Mouse (Mus musculus) limb, embryonic 13.5 days (tissue): Measurements from ENCODE around the gene Pnp. TPM values are rescaled to one million over a fixed set of nuclear protein-coding genes. Genes with fewer than 3 reads are reported as not detected.
"Not testable (repeated sequence)": the region's sequence is repeated elsewhere in the genome, so short reads cannot be mapped to it uniquely, and the experiment has no call there.

ENCODE experiments used
- ATAC-seq: fragments of 200-750 bp; cut with Nextera tagmentation; 2 replicates; pipeline ENCODE4 v1.8.0; 2017; ENCODE audit warnings: low read depth, moderate number of reproducible peaks, moderate TSS enrichment; ENCODE audit not compliant: low FRiP score
- H3K27ac ChIP-seq: fragments of 300-500 bp; sonication (generic); 2 replicates; pipeline ENCODE4 v1.5.1; 2015; ENCODE audit warnings: inconsistent platforms, mild to moderate bottlenecking, moderate library complexity
- H3K27me3 ChIP-seq: fragments of 300-500 bp; sonication (generic); 2 replicates; pipeline ENCODE4 v1.6.1; 2015; ENCODE audit warnings: mild to moderate bottlenecking, inconsistent platforms
- H3K36me3 ChIP-seq: fragments of 300-500 bp; sonication (generic); 2 replicates; pipeline ENCODE4 v1.6.1; 2015; ENCODE audit warnings: inconsistent platforms, mild to moderate bottlenecking, moderate library complexity
- H3K4me1 ChIP-seq: fragments of 300-500 bp; sonication (generic); 2 replicates; pipeline ENCODE4 v1.6.1; 2015; ENCODE audit warnings: inconsistent platforms
- H3K4me2 ChIP-seq: fragments of 300-500 bp; sonication (generic); replicated peaks from 2 replicates; pipeline ENCODE4 v1.6.1; 2015; ENCODE audit warnings: inconsistent platforms, mild to moderate bottlenecking, moderate library complexity
- H3K4me3 ChIP-seq: fragments of 300-500 bp; sonication (generic); 2 replicates; pipeline ENCODE4 v1.5.1; 2015; ENCODE audit warnings: moderate library complexity, mild to moderate bottlenecking, inconsistent platforms
- H3K9ac ChIP-seq: fragments of 300-500 bp; sonication (generic); 2 replicates; pipeline ENCODE4 v1.6.1; 2015; ENCODE audit warnings: mild to moderate bottlenecking, inconsistent platforms
- H3K9me3 ChIP-seq: fragments of 300-500 bp; sonication (generic); 2 replicates; pipeline ENCODE4 v1.6.1; 2016; ENCODE audit warnings: inconsistent platforms
- WGBS: fragments of 180-500 bp; shearing (Covaris S2); methylation state at CpG from one replicate; pipeline ENCODE4 v1.1.7; 2015; 5-methylcytosine and 5-hydroxymethylcytosine counted together
- polyA plus RNA-seq: library from polyadenylated mRNA; unstranded; fragments of >200 nt; fragmentation: Nextera tagmentation; extraction: Ambion mirVana; gene quantifications from 2 replicates; pipeline ENCODE4 v1.2.1, GENCODE M21; 2015

Gene Pnp
- polyA plus RNA-seq, 1 experiment from 2014 or later, result 51.6 TPM

DNA sequence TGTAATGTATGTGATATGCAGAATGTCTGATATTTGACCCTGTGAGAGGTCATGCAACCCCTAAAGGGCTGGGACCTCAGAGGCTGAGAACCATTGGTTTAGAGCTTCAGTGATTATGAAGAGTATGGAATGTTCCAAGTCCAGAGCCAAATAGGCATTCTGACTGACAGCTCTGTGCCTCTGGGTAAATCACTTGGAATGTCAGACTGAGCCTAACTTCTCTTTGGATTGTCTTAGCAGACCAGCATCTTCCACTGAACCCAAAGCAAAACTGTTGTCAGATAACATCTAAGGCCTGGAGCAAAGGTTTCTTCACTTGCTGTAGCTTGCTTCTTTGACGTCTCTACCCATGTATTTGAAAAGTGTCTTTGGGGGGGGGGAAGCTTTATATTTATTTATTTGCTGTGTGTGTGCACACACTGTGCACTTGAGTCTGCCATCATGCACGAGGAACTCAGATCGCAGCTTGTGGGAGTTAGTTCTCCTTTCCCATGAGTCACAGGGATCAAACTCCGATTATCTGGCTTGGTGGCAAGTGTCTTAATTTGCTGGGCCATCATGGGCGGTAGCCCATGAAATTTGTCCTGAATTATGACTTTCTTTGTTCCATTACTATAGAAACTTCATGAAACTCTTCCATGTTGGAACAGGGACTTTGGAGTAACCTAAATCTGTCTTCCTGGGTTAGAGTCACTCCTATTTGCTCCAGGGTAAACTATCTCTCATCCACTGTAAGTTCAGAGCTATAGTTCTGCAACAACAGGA lies 37.5 kb downstream of the Pnp start:
- 77% methylated on average over 5 of the region's 5 CpGs for WGBS
- no peak overlapping the region for H3K9ac ChIP-seq
- H3K27ac ChIP-seq, result no peak overlapping the region
- no peaks in the 10 kb centered on the region for H3K4me1 ChIP-seq
- H3K4me2 ChIP-seq, result no peak overlapping the region
- no peaks in the 10 kb centered on the region for H3K27me3 ChIP-seq
- H3K36me3 ChIP-seq, result no peaks in the 10 kb centered on the region
- no peak overlapping the region for H3K4me3 ChIP-seq
- H3K9me3 ChIP-seq, result no peaks in the 10 kb centered on the region
- ATAC-seq, result no peak

DNA sequence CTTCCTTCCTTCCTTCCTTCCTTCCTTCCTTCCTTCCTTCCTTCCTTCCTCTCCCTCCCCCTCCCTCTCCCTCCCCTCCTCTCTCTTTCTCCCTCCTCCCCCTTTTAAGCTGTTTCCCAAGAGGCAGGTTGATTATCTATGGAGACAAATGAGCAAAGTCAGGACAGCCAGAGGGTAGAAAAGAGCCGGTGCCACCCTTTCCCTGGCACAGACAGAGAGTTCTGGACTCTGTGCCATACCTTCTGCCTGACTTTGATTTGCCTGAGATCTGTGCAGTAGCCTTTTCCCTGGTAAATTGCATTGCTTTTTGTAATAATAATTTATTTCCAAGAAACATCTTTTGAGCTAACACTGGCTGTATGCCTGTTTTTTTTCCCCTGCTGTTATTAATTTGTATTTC lies 38.2 kb downstream of the Pnp start:
- Histone ChIP-seq H3K9me3 (no peaks in the 10 kb centered on the region), H3K27ac (no peak overlapping the region), H3K4me3 (no peak overlapping the region), H3K4me2 (no peak overlapping the region), H3K27me3 (no peaks in the 10 kb centered on the region), H3K36me3 (no peaks in the 10 kb centered on the region), H3K4me1 (no peaks in the 10 kb centered on the region), H3K9ac (no peak overlapping the region)
- 37% methylated on average over 1 of the region's 1 CpGs for WGBS
- no peak for ATAC-seq

DNA sequence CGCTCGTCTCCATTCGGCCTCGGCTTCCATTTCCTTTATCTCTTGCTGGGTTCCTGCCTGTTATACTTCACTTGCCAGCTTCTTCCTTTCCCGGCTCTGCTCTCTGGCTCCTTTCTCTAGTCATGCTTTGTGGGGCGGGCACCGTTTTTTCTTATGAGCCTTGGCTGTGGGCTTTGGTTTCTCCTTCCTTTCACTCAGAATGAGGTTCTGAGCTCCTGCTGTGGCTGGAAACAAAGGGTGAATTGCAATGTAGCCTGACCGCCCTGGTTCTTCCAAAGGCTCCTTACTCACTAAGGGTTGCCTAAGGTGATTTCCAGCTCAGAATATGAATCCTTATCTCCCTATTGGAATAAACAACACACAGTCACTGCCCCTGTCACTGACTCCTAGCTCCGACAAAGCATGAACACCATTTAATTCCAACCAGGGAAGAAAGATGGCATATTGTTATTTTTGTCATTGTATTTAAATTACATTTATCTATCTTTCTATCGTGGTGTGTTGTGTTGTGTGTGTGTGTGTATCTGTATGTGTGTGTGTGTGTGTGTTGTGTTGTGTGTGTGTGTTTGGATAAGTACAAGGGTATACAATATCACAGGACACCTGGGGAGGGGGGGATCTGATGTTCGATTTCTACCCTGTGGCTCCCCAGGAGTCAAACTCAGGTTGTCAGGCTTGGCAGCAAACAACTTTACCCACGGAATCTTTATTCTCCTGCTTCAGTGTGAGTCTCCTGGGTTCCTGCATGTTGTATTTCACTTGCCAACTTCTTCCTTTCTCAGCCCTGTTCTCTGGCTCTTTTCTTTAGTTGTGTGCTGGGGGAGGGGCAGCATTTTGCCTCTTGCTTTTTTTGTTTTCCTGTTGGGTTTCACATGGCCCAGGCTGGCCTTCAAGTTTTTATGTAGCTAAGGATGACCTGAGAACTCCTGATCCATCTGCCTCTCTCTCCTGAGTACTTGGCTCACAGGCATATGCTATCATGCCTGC lies 39.0 kb downstream of the Pnp start:
- H3K9ac ChIP-seq, result no peak overlapping the region
- no peaks in the 10 kb centered on the region for H3K27me3 ChIP-seq
- ATAC-seq, result no peak
- H3K4me1 ChIP-seq, result no peaks in the 10 kb centered on the region
- H3K36me3 ChIP-seq, result no peaks in the 10 kb centered on the region
- H3K4me3 ChIP-seq, result no peak overlapping the region
- no peak overlapping the region for H3K27ac ChIP-seq
- 53% methylated on average over 12 of the region's 12 CpGs for WGBS
- no peaks in the 10 kb centered on the region for H3K9me3 ChIP-seq
- no peak overlapping the region for H3K4me2 ChIP-seq

DNA sequence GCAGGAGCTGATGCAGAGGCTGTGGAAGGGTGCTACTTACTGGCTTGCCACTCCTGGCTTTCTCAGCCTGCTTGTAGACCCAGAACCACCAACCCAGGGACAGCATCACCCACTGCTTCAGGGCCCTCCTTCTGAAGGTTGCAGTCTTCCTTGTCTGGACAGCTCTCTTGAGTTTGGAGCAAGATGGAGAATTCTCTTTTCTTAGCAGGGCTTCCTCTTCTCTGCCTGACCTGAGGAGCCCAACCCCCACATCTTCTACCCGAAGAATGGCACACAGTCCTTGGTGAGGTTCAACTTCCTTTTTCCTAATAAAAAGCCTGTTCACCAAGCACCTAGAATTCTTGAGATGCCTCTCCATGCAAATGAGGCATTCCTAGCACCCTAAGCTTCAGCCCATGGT lies 39.9 kb downstream of the Pnp start:
- 52% methylated on average over 1 of the region's 1 CpGs for WGBS

DNA sequence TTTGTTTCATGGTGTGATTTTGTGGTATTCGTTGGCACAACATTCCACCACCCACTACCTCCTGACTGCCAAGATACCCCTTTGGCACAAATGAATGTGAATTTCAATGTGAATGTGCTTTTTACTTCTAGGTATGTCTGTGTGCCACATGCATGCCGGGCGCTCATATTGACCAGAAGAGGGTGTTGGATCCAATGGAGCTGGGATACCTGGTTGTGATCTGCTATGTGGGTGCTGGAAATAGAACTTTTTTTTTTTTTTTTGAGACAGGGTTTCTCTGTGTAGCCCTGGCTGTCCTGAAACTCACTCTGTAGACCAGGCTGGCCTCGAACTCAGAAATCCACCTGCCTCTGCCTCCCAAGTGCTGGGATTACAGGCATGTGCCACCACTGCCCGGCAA lies 42.2 kb downstream of the Pnp start:
- not testable (repeated sequence) for H3K27ac ChIP-seq, H3K4me3 ChIP-seq, H3K4me2 ChIP-seq, H3K9ac ChIP-seq, H3K4me1 ChIP-seq, H3K36me3 ChIP-seq, ATAC-seq, H3K9me3 ChIP-seq, H3K27me3 ChIP-seq
- 91% methylated on average over 5 of the region's 5 CpGs for WGBS

More for the DNA sequence above, 39.9 kb downstream of the Pnp start:
- no peak overlapping the region for H3K9ac ChIP-seq
- no peak overlapping the region for H3K27ac ChIP-seq
- ATAC-seq, result no peak
- H3K27me3 ChIP-seq, result no peaks in the 10 kb centered on the region
- no peaks in the 10 kb centered on the region for H3K4me1 ChIP-seq
- no peaks in the 10 kb centered on the region for H3K9me3 ChIP-seq
- no peak overlapping the region for H3K4me3 ChIP-seq
- no peaks in the 10 kb centered on the region for H3K36me3 ChIP-seq
- H3K4me2 ChIP-seq, result no peak overlapping the region

DNA sequence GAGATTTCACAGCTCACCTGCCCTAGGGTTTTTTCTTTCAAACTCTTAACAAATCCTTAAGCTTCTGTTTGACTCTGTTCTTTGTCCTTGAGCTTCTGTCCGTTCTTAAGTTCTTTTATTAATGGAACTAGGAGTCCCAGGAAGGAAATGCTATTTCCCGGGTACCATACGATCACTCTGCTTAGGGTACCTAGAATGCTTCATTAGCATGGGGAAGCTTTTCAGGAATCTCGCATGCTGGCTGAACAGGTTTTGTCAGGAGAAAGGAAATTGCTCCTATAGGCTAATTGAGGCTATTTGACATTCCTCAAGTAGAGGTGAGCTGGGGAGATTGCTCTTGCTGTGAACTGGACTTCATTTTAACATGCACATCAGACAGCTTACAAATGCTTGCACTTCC lies 42.8 kb downstream of the Pnp start:
- H3K27ac ChIP-seq, result no peak overlapping the region
- WGBS, result 46% methylated on average over 4 of the region's 4 CpGs
- no peaks in the 10 kb centered on the region for H3K9me3 ChIP-seq
- no peak for ATAC-seq
- H3K4me3 ChIP-seq, result no peak overlapping the region
- no peaks in the 10 kb centered on the region for H3K27me3 ChIP-seq
- no peak overlapping the region for H3K9ac ChIP-seq
- H3K4me1 ChIP-seq, result no peaks in the 10 kb centered on the region; the same call in 1 of the 2 replicates
- no peak overlapping the region for H3K4me2 ChIP-seq
- no peaks in the 10 kb centered on the region for H3K36me3 ChIP-seq

DNA sequence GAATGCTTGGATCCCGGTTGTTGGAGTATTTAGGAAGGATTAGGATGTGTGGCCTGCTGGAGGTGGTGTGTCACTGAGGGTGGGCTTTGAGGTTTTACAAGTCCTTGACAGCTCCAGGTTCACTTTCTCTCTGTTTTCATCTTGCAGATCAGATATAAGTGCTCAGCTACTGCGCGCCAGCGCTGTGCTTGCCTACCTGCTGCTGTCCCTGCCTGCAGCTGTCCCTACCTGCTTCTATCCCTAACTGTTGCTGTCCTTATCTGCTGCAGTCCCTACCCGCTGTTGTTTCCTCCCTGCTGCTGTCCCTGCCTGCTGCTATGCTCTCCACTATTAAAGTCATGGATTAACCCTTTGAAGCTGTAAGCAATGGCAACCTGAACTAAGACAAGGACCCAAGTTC lies 44.1 kb downstream of the Pnp start:
- Histone ChIP-seq H3K9me3 (no peaks in the 10 kb centered on the region), H3K9ac (no peak overlapping the region), H3K27ac (no peak overlapping the region), H3K4me1 (no peaks in the 10 kb centered on the region; the same call in 1 of the 2 replicates), H3K4me2 (no peak overlapping the region), H3K27me3 (no peaks in the 10 kb centered on the region), H3K4me3 (no peak overlapping the region), H3K36me3 (no peaks in the 10 kb centered on the region)
- 46% methylated on average over 5 of the region's 5 CpGs for WGBS
- no peak for ATAC-seq

DNA sequence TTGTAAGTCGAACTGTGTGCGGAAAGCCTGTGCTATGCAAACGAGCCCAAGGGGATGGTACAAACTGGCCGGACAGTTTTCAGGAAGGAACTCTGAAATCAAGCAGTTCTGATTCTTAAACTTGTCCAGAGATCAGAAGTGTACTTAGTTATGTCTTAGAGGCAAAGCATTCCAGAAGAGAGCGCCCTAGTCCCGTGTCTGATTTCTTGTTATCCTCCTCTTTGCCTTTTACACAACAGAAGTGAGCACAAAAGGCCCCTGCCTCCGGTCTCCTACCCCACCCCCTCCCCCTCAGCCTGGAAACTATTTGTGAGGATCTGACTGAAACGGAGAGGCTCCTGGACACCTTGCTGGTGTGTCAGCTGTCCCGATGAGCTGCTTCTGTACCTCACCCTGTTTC lies 45.8 kb downstream of the Pnp start:
- Histone ChIP-seq H3K9me3 (no peaks in the 10 kb centered on the region), H3K4me1 (no peaks in the 10 kb centered on the region; the same call in 1 of the 2 replicates), H3K27ac (no peak overlapping the region), H3K27me3 (no peaks in the 10 kb centered on the region), H3K4me3 (no peak overlapping the region), H3K36me3 (no peaks in the 10 kb centered on the region), H3K9ac (no peak overlapping the region), H3K4me2 (peak overlapping the region; percentile 23)
- 0 out of 2 replicates have a peak, but pooled peaks have one; percentile 30 for ATAC-seq
- WGBS, result 22% methylated on average over 9 of the region's 9 CpGs

DNA sequence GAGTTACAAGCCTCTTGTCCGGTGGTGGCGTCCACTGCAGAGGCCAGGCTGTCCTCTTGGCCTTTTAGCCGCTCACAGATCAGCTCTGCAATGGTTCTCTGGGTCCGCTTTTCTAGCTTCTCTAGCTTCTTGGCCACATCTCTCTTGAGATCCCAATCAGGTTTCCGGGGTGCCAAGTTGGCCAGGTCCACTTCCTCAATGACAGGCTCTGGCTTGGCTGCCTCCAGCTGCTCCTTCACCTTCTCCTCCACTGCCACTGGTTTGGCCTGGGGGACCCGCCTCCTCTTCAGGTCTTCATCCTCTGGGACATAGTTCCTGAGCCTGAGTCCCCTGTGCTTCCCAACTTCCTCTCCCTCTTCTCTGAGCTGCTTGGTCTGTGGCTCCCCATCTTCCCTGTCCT lies 47.6 kb downstream of the Pnp start:
- not testable (repeated sequence) for H3K9ac ChIP-seq, H3K4me1 ChIP-seq, H3K9me3 ChIP-seq, H3K27ac ChIP-seq, ATAC-seq, H3K4me3 ChIP-seq, H3K4me2 ChIP-seq, H3K27me3 ChIP-seq, H3K36me3 ChIP-seq
- 95% methylated on average over 6 of the region's 6 CpGs for WGBS

DNA sequence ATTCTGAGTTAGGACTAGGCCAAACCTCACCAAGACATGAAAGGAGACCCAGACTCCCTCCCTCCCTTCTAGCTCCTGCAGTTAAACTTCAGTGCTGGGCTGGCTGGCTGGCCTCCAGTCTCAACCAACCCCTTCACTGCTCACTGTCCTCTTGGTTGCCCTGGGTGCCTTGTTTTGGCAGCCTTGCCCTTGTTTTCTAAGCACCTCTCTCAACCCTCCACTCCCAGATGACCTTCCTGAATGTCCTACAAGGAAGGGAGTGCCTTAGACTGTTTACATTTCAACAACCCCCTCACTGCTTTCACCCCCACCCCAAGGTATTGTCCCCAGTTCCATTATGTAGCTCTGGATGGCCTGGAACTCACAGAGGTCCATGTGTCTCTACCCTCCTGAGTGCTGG lies 48.7 kb downstream of the Pnp start:
- H3K27ac ChIP-seq, result no peak overlapping the region
- H3K27me3 ChIP-seq, result no peaks in the 10 kb centered on the region
- H3K36me3 ChIP-seq, result no peaks in the 10 kb centered on the region
- H3K4me1 ChIP-seq, result no peaks in the 10 kb centered on the region; the same call in 1 of the 2 replicates
- no peak overlapping the region for H3K4me3 ChIP-seq
- H3K4me2 ChIP-seq, result no peak overlapping the region
- no peak for ATAC-seq
- no peak overlapping the region for H3K9ac ChIP-seq
- no peaks in the 10 kb centered on the region for H3K9me3 ChIP-seq

DNA sequence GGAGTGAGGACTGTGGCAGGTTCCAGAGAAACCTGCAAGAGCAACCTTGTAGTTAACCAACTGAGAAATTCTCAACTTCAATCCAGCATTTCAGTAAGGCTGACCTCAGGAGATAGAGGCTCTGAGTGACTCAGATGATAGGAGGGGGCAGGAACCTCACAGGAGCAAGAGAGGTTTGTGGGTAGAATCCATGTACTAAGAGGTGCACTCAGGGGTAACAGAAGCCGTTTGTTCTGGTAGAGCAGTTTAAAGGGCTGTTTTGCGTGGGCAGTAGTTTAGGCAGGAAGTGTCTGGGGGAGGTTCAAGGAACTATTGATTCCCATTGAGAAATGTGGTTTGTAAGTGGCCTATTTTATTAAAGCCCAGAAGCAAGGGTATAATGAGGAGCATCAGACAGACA lies 50.3 kb downstream of the Pnp start:
- Histone ChIP-seq H3K4me2 (no peak overlapping the region), H3K36me3 (no peaks in the 10 kb centered on the region), H3K4me3 (no peak overlapping the region), H3K27ac (no peak overlapping the region), H3K4me1 (no peaks in the 10 kb centered on the region; the same call in 1 of the 2 replicates), H3K27me3 (no peaks in the 10 kb centered on the region), H3K9ac (no peak overlapping the region), H3K9me3 (no peaks in the 10 kb centered on the region)
- WGBS, result 42% methylated on average over 2 of the region's 2 CpGs
- no peak for ATAC-seq

DNA sequence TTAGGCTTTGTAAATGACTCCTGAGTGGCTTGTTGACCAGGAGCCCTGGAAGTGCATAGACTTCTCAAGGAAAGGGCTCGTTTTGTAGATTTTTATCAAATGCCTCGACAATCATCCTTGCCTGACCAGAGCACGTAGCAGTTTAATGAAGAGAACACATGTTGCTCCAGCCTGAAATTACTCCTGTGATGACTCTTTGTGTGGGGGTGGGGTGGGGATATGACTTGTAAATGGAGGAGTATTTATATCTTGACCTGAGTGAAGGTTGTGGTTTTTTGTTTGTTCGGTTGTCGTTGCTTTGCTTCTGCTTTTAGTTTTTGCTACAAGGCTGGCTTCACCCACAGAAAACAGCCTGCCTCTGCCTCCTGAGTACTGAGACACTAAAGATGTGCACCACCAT lies 51.0 kb downstream of the Pnp start:
- no peaks in the 10 kb centered on the region for H3K36me3 ChIP-seq
- no peak for ATAC-seq
- no peak overlapping the region for H3K9ac ChIP-seq
- H3K4me1 ChIP-seq, result no peaks in the 10 kb centered on the region
- H3K9me3 ChIP-seq, result no peaks in the 10 kb centered on the region
- H3K4me3 ChIP-seq, result no peak overlapping the region
- H3K27ac ChIP-seq, result no peak overlapping the region
- H3K27me3 ChIP-seq, result no peaks in the 10 kb centered on the region
- WGBS, result 72% methylated on average over 5 of the region's 5 CpGs
- H3K4me2 ChIP-seq, result no peak overlapping the region
